Mouse (Mus musculus): Measurements from ENCODE around the gene Gm10721.
"Not testable (repeated sequence)": the region's sequence is repeated elsewhere in the genome, so short reads cannot be mapped to it uniquely, and the experiment has no call there.

Gene Gm10721

GRCm38 (mm10) chr9:3025653-3026052 is 12.7 kb downstream of the Gm10721 start:
- peak; percentile 8 to 47 for DNase-seq

GRCm38 (mm10) chr9:3026136-3026535 is 13.2 kb downstream of the Gm10721 start:
- not testable (repeated sequence) for DNase-seq

GRCm38 (mm10) chr9:3026741-3027140 is 13.8 kb downstream of the Gm10721 start:
- not testable (repeated sequence) for DNase-seq

- not testable (repeated sequence) for DNase-seq
These were observed 14.3 kb downstream of the Gm10721 start for GRCm38 (mm10) chr9:3027200-3027599.

- not testable (repeated sequence) for DNase-seq
These were observed 16.5 kb downstream of the Gm10721 start for GRCm38 (mm10) chr9:3029276-3030000.

- DNase-seq = not testable (repeated sequence)
These were observed 17.9 kb downstream of the Gm10721 start for GRCm38 (mm10) chr9:3030677-3031318.

GRCm38 (mm10) chr9:3034299-3034698 is 21.4 kb downstream of the Gm10721 start, which contains the start of gene Gm17535:
TSS of gene Gm17535 (plus strand) at chr9:3034599.
- not testable (repeated sequence) for DNase-seq

- not testable (repeated sequence) for DNase-seq
These were observed 23.6 kb downstream of the Gm10721 start, which contains the start of gene Gm10715 for GRCm38 (mm10) chr9:3036577-3036976. TSS of gene Gm10715 (plus strand) at chr9:3036877.

- DNase-seq = not testable (repeated sequence)
These were observed 25.2 kb downstream of the Gm10721 start for GRCm38 (mm10) chr9:3038161-3038560.
